Mouse (Mus musculus) midbrain, embryonic 11.5 days (tissue): ENCODE measurements at regions not wholly inside any gene's neighbourhood (a gene's known extent, or its start where the extent isn't known, plus 50 kb on each side); places are given as distances from the start of the nearest gene placed in this dataset.

Source experiments
- ATAC-seq: fragments of 200-750 bp; cut with Nextera tagmentation; 2 replicates; pipeline ENCODE4 v1.8.0; 2017; ENCODE audit warnings: moderate TSS enrichment, moderate library complexity; ENCODE audit not compliant: low FRiP score
- DNase-seq: peaks from one replicate; pipeline ENCODE4 v3.0.0; 2015; ENCODE audit warnings: low spot score; ENCODE audit errors: missing footprints
- H3K27ac ChIP-seq: fragments of 300-500 bp; sonication (generic); 2 replicates; pipeline ENCODE4 v1.5.1; 2014; ENCODE audit warnings: low read depth, low read length
- H3K27me3 ChIP-seq: fragments of 300-500 bp; sonication (generic); 2 replicates; pipeline ENCODE4 v1.6.1; 2014; ENCODE audit warnings: mild to moderate bottlenecking, low read length, moderate library complexity, mixed read lengths; ENCODE audit not compliant: control insufficient read depth, insufficient read depth
- H3K36me3 ChIP-seq: fragments of 300-500 bp; sonication (generic); 2 replicates; pipeline ENCODE4 v1.6.1; 2014; ENCODE audit warnings: mild to moderate bottlenecking, low read length, moderate library complexity, mixed read lengths; ENCODE audit not compliant: control insufficient read depth, insufficient read depth
- H3K4me1 ChIP-seq: fragments of 300-500 bp; sonication (generic); 2 replicates; pipeline ENCODE4 v1.6.1; 2014; ENCODE audit warnings: low read length; ENCODE audit not compliant: control insufficient read depth, insufficient read depth
- H3K4me2 ChIP-seq: fragments of 300-500 bp; sonication (generic); 2 replicates; pipeline ENCODE4 v1.6.1; 2014; ENCODE audit warnings: mild to moderate bottlenecking, moderate library complexity
- H3K4me3 ChIP-seq: fragments of 300-500 bp; sonication (generic); 2 replicates; pipeline ENCODE4 v1.5.1; 2014; ENCODE audit warnings: low read depth, low read length
- H3K9ac ChIP-seq: fragments of 300-500 bp; sonication (generic); 2 replicates; pipeline ENCODE4 v1.6.1; 2014; ENCODE audit warnings: low read length
- H3K9me3 ChIP-seq: fragments of 300-500 bp; sonication (generic); 2 replicates; pipeline ENCODE4 v1.6.1; 2016; ENCODE audit warnings: low read length; ENCODE audit not compliant: control insufficient read depth
- WGBS: fragments of 180-500 bp; shearing (Covaris S2); extraction: QIAGEN DNeasy Blood & Tissue Kit; methylation state at CpG from one replicate; pipeline ENCODE4 v1.1.7; 2014; 5-methylcytosine and 5-hydroxymethylcytosine counted together

DNA sequence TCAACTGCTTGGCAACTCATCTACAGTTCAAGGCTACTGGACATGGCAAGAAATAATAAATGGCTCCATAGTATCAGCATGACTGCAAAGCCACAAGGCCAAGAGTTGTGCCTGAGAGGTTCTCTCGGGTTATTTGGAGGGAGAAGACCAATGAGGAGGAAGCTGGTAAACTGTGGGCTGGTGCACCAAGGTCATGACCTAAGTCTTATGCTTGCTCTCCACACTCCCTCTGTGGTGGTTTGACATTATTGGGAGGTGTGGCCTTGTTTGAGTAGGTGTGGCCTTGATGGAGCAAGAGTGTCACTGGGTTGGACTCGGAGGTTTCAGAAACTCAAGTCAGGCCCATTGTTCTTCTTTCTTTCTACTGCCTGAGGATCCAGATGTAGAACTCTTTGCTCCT lies 129.2 kb upstream of the Nampt start:
- Histone ChIP-seq H3K4me1 (no peaks in the 10 kb centered on the region), H3K4me2 (no peak overlapping the region), H3K9ac (no peak overlapping the region), H3K27me3 (no peaks in the 10 kb centered on the region), H3K4me3 (no peak overlapping the region), H3K9me3 (no peaks in the 10 kb centered on the region), H3K27ac (no peak overlapping the region), H3K36me3 (no peaks in the 10 kb centered on the region)
- 87% methylated on average over 2 of the region's 2 CpGs for WGBS
- ATAC-seq (no peak), DNase-seq (no peak)

DNA sequence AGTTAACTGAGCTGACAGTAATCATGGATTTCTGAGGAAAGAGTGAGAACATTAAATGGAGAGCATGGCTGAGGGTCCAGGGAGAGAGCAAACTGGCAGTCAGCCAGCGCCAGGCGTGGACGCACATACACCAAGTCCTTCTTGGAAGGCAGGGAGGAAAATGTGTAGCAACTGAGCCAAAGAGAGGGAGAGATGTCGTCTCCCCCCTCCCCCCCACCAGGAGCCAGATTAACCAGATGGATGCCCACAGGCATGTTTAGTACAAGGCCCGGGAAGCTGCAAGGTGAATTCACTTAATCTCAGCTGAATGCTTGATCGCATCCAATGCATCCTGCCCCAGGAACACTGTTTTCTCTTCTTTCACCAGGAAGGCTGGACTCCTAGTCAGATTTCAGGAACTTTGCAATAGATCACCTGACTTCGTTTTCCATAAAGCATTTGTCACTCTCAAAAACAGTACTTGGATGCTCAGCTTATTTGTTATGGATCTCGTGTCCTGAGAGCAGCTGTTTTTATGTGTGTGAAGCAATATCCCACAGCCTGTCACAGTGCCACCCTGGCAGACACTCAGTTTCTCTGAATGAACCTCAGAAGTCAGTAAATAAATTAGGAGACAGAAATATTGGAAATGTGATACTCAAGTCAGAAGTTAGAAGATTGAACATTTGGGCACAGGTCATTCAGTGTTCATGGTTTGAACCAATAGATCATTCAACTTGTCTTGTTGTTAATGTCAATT lies 127.1 kb upstream of the Nampt start:
- Histone ChIP-seq H3K9me3 (no peaks in the 10 kb centered on the region), H3K4me3 (no peak overlapping the region), H3K27ac (no peak overlapping the region), H3K9ac (no peak overlapping the region), H3K36me3 (no peaks in the 10 kb centered on the region), H3K4me2 (no peak overlapping the region), H3K4me1 (no peaks in the 10 kb centered on the region), H3K27me3 (no peaks in the 10 kb centered on the region)
- WGBS = 54% methylated on average over 8 of the region's 8 CpGs
- no peak for ATAC-seq
- DNase-seq = no peak

- Histone ChIP-seq H3K27me3 (no peaks in the 10 kb centered on the region), H3K9ac (no peak overlapping the region), H3K4me2 (no peak overlapping the region), H3K27ac (no peak overlapping the region), H3K4me1 (no peaks in the 10 kb centered on the region), H3K9me3 (no peaks in the 10 kb centered on the region), H3K4me3 (no peak overlapping the region), H3K36me3 (no peaks in the 10 kb centered on the region)
- ATAC-seq = no peak
- no peak for DNase-seq
- 88% methylated on average over 7 of the region's 7 CpGs for WGBS
Measured at GRCm38 (mm10) chr12:32692962-32693361, 126.4 kb upstream of the Nampt start.

GRCm38 (mm10) chr12:32693678-32694077 lies 125.7 kb upstream of the Nampt start:
- Histone ChIP-seq H3K27me3 (no peaks in the 10 kb centered on the region), H3K4me1 (no peaks in the 10 kb centered on the region), H3K36me3 (no peaks in the 10 kb centered on the region), H3K4me3 (no peak overlapping the region), H3K4me2 (no peak overlapping the region), H3K9ac (no peak overlapping the region), H3K27ac (no peak overlapping the region), H3K9me3 (no peaks in the 10 kb centered on the region)
- 80% methylated on average over 1 of the region's 1 CpGs for WGBS
- DNase-seq = no peak
- ATAC-seq = no peak

- DNase-seq (no peak), ATAC-seq (no peak)
- H3K4me2 ChIP-seq = no peak overlapping the region
- no peaks in the 10 kb centered on the region for H3K9me3 ChIP-seq
- H3K4me1 ChIP-seq = no peaks in the 10 kb centered on the region
- H3K4me3 ChIP-seq = no peak overlapping the region
- no peak overlapping the region for H3K9ac ChIP-seq
- 88% methylated on average over 2 of the region's 2 CpGs for WGBS
- H3K36me3 ChIP-seq = no peaks in the 10 kb centered on the region
- H3K27ac ChIP-seq = no peak overlapping the region
- no peaks in the 10 kb centered on the region for H3K27me3 ChIP-seq
Measured at GRCm38 (mm10) chr12:32696832-32697231, 122.5 kb upstream of the Nampt start.

DNA sequence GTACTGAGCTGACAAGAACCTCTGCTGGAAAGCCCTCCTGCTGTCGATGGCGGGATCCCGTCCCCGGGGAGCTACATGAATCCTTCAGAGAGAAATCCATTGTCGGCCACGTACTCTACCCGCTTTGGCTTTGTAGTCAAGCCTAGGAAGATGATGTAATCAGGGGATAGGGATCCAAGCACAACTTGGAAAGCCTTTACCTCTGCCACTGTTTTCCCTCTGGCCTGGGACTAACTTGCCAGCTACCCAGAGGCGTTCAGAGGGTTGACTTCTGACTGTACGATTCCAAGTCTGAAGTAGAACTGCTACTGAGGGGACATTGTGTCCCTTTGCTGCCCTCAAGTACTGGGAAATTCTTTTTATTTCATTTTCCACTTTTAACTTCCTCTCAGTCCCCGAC lies 110.2 kb upstream of the Nampt start:
- Histone ChIP-seq H3K36me3 (no peaks in the 10 kb centered on the region), H3K9me3 (no peaks in the 10 kb centered on the region), H3K4me3 (no peak overlapping the region), H3K9ac (no peak overlapping the region), H3K27me3 (no peaks in the 10 kb centered on the region), H3K27ac (no peak overlapping the region), H3K4me2 (no peak overlapping the region), H3K4me1 (no peaks in the 10 kb centered on the region)
- ATAC-seq (no peak), DNase-seq (no peak)
- WGBS = 92% methylated on average over 10 of the region's 10 CpGs

DNA sequence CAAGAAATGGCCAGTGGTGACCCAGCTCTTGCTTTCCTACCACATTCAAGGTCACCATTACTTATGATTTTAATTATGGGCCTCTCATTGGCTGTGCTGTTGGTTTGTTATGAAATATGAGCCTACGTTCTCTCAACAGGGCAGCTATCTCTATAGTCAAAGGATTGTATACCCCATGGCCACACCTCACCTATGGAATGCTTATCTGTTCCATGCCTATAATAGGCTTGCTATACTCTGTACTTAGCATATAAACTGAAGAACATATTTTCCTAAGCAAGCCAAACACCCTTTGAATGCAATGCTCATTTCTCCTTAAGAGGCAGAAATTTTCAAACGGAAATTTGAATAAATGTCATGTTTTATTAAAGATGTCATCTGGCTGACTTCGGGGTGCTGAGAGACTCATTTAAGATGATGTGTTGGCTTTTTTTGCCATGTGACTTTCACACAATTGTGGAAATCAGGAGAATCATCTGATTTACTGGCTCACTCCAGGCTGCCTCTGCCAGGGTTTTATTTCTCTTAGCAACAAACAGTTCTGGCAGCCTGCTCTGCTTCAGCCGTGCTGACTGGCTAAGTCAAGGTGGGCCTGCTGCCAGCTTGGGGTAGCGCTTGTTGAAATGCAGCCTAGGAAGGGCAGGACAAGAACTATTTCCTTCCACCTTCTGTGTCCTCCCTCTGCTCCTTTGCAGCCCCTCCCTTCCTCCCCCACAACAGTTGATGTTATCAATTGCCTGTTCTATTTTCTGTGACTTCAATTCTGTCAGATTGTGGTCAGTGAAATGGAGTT lies 102.0 kb upstream of the Nampt start:
- H3K4me1 ChIP-seq = no peaks in the 10 kb centered on the region
- DNase-seq (no peak), ATAC-seq (no peak)
- no peaks in the 10 kb centered on the region for H3K36me3 ChIP-seq
- H3K9ac ChIP-seq = no peak overlapping the region
- H3K27me3 ChIP-seq = no peaks in the 10 kb centered on the region
- H3K4me3 ChIP-seq = no peak overlapping the region
- WGBS = 85% methylated on average over 5 of the region's 5 CpGs
- no peak overlapping the region for H3K4me2 ChIP-seq
- H3K9me3 ChIP-seq = no peaks in the 10 kb centered on the region
- no peak overlapping the region for H3K27ac ChIP-seq

GRCm38 (mm10) chr12:32719203-32719602 lies 100.1 kb upstream of the Nampt start:
- no peak for DNase-seq
- 93% methylated on average over 4 of the region's 4 CpGs for WGBS
- ATAC-seq = no peak
- Histone ChIP-seq H3K4me3 (no peak overlapping the region), H3K4me1 (no peaks in the 10 kb centered on the region), H3K36me3 (no peaks in the 10 kb centered on the region), H3K27me3 (no peaks in the 10 kb centered on the region), H3K9me3 (no peaks in the 10 kb centered on the region), H3K9ac (no peak overlapping the region), H3K27ac (no peak overlapping the region), H3K4me2 (no peak overlapping the region)

DNA sequence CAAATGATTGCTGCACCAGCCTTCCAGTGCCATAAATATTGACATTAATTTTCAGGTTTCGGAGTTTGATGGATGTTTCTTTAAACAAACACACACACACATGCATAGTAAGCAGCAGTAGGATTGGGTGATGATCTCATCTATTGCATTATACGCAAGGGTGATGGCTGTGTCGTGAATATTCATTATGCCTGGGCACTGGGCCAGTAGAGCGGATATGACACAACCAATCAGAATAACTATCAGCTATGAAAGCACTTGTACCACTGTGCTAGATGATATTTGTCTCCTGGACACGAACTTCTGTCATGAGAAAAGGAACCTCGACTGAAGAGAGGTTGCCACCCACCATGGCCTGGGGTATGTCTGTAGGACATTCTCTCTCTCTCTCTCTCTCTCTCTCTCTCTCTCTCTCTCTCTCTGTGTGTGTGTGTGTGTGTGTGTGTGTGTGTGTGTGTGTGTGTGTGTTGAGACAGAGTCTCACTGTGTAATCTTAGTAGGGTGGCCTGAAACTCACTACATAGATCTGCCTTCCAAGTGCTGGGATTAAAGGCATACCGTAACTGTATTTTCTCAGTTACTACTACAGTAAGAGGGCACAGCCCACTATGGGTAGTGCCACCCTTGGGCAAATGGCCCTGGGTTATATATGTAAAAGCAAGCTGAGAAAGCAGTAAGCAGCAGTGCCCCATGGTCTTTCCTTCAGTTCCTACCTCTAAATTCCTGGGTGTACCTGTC lies 94.7 kb upstream of the Nampt start:
- Histone ChIP-seq H3K27me3 (no peaks in the 10 kb centered on the region), H3K36me3 (no peaks in the 10 kb centered on the region), H3K27ac (no peak overlapping the region), H3K9me3 (no peaks in the 10 kb centered on the region), H3K9ac (no peak overlapping the region), H3K4me2 (no peak overlapping the region), H3K4me3 (no peak overlapping the region), H3K4me1 (no peaks in the 10 kb centered on the region)
- DNase-seq (no peak), ATAC-seq (no peak)
- WGBS = 89% methylated on average over 7 of the region's 7 CpGs
